Comparison of ENCODE assay signal across 32 mouse cellular contexts in the genomic region with DNA sequence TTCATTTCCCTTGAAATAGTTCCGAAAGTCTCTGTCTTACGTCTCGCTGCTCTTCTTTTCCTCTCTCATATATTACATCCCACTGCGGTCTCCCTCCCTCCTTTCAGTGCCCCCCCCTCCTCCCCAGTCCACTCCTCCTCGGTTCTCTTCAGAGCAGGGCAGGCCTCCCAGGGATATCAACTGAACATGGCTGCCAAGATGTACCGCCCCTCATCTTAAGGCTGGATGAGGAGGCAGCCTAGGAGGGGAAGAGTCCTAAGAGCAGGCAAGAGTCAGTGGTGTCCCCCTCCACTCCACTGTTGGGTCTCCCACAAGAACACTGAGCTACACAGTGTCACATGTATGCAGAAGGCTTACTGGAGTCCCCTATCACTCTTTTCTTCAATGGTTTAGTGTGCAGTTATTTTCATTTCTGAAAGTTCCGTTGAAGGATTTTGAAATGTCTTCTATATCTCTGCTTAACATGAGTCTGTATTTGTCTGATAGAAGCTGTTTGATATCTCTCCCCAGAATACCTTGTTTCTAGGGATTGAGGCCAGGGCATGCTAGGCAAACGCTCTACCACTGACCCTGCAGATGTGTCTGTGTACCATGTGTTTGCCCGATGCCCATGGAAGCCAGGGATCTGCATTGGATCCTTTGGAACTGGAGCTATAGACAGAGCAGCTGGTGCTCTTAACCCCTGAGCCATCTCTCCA. TPM values are rescaled to one million over a fixed set of nuclear protein-coding genes. Genes with fewer than 3 reads are reported as not detected.
DNase-seq lines count a peak whose midpoint lies in the region; ATAC-seq and TF ChIP-seq lines count a peak whose summit lies in the region.
"Had no signal": no experiment of that assay in that cellular context is flagged by ENCODE, and none has a peak within 500 bp of the region (broad histone marks: within the 10 kb centered on the region; RNA-seq: fewer than 3 reads in every experiment).

No protein-coding gene starts in this region.

- H3K4me1 ChIP-seq in MEL (ENCODE audit: control insufficient read depth in 1 of 2, insufficient read depth in 2 of 2, low read length in 2 of 2) = peaks cover 0 to 2% of the 10 kb centered on the region in 2 experiments; a peak in 1 of 4 replicates
- peaks cover 4 to 12% of the 10 kb centered on the region in 2 experiments for H3K4me1 ChIP-seq in liver, embryonic 14.5 days (replicated peaks; ENCODE audit: control insufficient read depth in 2 of 2, insufficient read depth in 2 of 2, low read length in 1 of 2)
- no peaks in the 10 kb centered on the region; the same call in 1 of the 2 replicates for H3K4me1 ChIP-seq in liver, postnatal 0 days (ENCODE audit: insufficient read depth)
- H3K4me1 ChIP-seq: embryonic facial prominence, embryonic 10.5 days; embryonic facial prominence, embryonic 13.5 days; forebrain, embryonic 12.5 days; forebrain, embryonic 15.5 days; heart, embryonic 12.5 days; heart, embryonic 15.5 days; hindbrain, embryonic 10.5 days; hindbrain, embryonic 13.5 days had no signal

- peak; percentile 79; the same call in 1 of the 2 replicates for ATAC-seq in liver, embryonic 14.5 days (ENCODE audit: insufficient read depth)
- peak; percentile 54 for ATAC-seq in liver, postnatal 0 days
- ATAC-seq: forebrain, embryonic 15.5 days; hindbrain, postnatal 0 days had no signal

- peak in 1 of 2 experiments; percentile 74; a peak in 2 of 4 replicates for TF ChIP-seq EP300 in MEL (IDR thresholded peaks at IDR 0.05; ENCODE audit: low read depth in 1 of 2, low read length in 2 of 2)
- peak; percentile 68 for TF ChIP-seq EP300 in liver, embryonic 14.5 days (IDR thresholded peaks at IDR 0.05; ENCODE audit: low read depth)
- TF ChIP-seq EP300 in liver, postnatal 0 days (IDR thresholded peaks at IDR 0.05; ENCODE audit: low read depth) = peak; percentile 52; the same call in 1 of the 2 replicates

- no peak overlapping the region for H3K9ac ChIP-seq in MEL (ENCODE audit: control insufficient read depth, low read depth, low read length, poor library complexity, severe bottlenecking)
- H3K9ac ChIP-seq in liver, embryonic 14.5 days (replicated peaks) = no peak overlapping the region
- H3K9ac ChIP-seq in liver, postnatal 0 days (replicated peaks) = no peak overlapping the region
- H3K9ac ChIP-seq: embryonic facial prominence, embryonic 13.5 days; forebrain, embryonic 12.5 days; forebrain, embryonic 15.5 days; heart, embryonic 12.5 days; heart, embryonic 15.5 days; hindbrain, embryonic 13.5 days had no signal

- H3K79me2 ChIP-seq in MEL (ENCODE audit: control insufficient read depth, insufficient read depth, low read length, poor library complexity) = no peaks in the 10 kb centered on the region

- no peak overlapping the region; the same call in 1 of the 2 replicates for H3K4me2 ChIP-seq in liver, embryonic 14.5 days (ENCODE audit: low read depth)
- H3K4me2 ChIP-seq in liver, postnatal 0 days (ENCODE audit: low read depth, low read length) = no peak overlapping the region
- H3K4me2 ChIP-seq: embryonic facial prominence, embryonic 13.5 days; forebrain, embryonic 12.5 days; forebrain, embryonic 15.5 days; heart, embryonic 12.5 days; heart, embryonic 15.5 days; hindbrain, embryonic 13.5 days had no signal

- H3K4me3 ChIP-seq in MEL (ENCODE audit: control insufficient read depth in 1 of 2, insufficient read depth in 1 of 2, low read depth in 2 of 2, low read length in 2 of 2) = no peak overlapping the region
- no peak overlapping the region for H3K4me3 ChIP-seq in liver, embryonic 14.5 days (ENCODE audit: insufficient read depth in 1 of 2, low read depth in 2 of 2, low read length in 2 of 2)
- H3K4me3 ChIP-seq in liver, postnatal 0 days (ENCODE audit: low read depth, low read length) = no peak overlapping the region
- H3K4me3 ChIP-seq: embryonic facial prominence, embryonic 10.5 days; embryonic facial prominence, embryonic 13.5 days; erythroblast, embryonic 14.5 days; forebrain, embryonic 12.5 days; forebrain, embryonic 15.5 days; heart, embryonic 12.5 days; heart, embryonic 15.5 days; hindbrain, embryonic 10.5 days; hindbrain, embryonic 13.5 days had no signal

- TF ChIP-seq CTCF in MEL (IDR thresholded peaks at IDR 0.05 in 2 of 3, conservative IDR thresholded peaks at IDR 0.05 in 1 of 3; ENCODE audit: control insufficient read depth in 1 of 3, insufficient read depth in 1 of 3, low read depth in 2 of 3, low read length in 3 of 3, poor library complexity in 1 of 3, severe bottlenecking in 1 of 3) = no peak
- TF ChIP-seq CTCF in liver, embryonic 14.5 days (IDR thresholded peaks at IDR 0.05; ENCODE audit: low read depth) = no peak
- no peak for TF ChIP-seq CTCF in liver, postnatal 0 days (IDR thresholded peaks at IDR 0.05; ENCODE audit: low read depth)

- TF ChIP-seq RAD21 in MEL (IDR thresholded peaks at IDR 0.05; ENCODE audit: low read depth, low read length) = no peak

- intact Hi-C loops in left cerebral cortex, postnatal 10 days (cut with DNase I) = no loop called here

- DNase-seq in MEL (ENCODE audit: low read depth, low spot score) = no peak
- peak; percentile 24 for DNase-seq in c-Kit-positive CD71-positive TER-119-positive erythroid progenitor cells, embryonic 14.5 days (ENCODE audit: low spot score)
- DNase-seq in liver, embryonic 14.5 days (ENCODE audit: low read depth in 3 of 3, low spot score in 3 of 3) = peak in 2 of 3 experiments; percentile 5 to 19
- no peak for DNase-seq in liver, postnatal 0 days
- no peak for DNase-seq in left cerebral cortex, postnatal 10 days (ENCODE audit: extremely low spot score in 1 of 2, low spot score in 2 of 2)
- no peak for DNase-seq in thymus, adult 18-20 months
- DNase-seq in lung, adult 18-20 months = no peak
- DNase-seq in right cerebral cortex, adult 2 months (ENCODE audit: low spot score in 2 of 2) = no peak
- DNase-seq: adrenal gland, postnatal 25 days; B cell, adult 2 months; cerebellum, adult 11 months; cerebellum, adult 2 months; cerebellum, adult 9-11 months; cerebellum, postnatal 25 days; embryo, embryonic 11 days; gastrocnemius, postnatal 25 days; heart, adult 18-20 months; heart, postnatal 10 days; heart, postnatal 36 days had no signal

- no peak overlapping the region for H3K27ac ChIP-seq in MEL (ENCODE audit: control insufficient read depth, low read depth, low read length)
- H3K27ac ChIP-seq in liver, embryonic 14.5 days = peak overlapping the region; percentile 9; the same call in 1 of the 2 replicates
- no peak overlapping the region for H3K27ac ChIP-seq in liver, postnatal 0 days (ENCODE audit: low read depth)
- H3K27ac ChIP-seq: embryonic facial prominence, embryonic 10.5 days; embryonic facial prominence, embryonic 13.5 days; forebrain, embryonic 15.5 days; heart, embryonic 15.5 days; hindbrain, embryonic 10.5 days; hindbrain, embryonic 13.5 days; hindbrain, postnatal 0 days had no signal

- H3K27me3 ChIP-seq in MEL (ENCODE audit: control insufficient read depth in 1 of 2, insufficient read depth in 2 of 2, low read length in 2 of 2) = no peaks in the 10 kb centered on the region
- H3K27me3 ChIP-seq in liver, embryonic 14.5 days (ENCODE audit: control insufficient read depth, insufficient read depth, low read length) = no peaks in the 10 kb centered on the region
- H3K27me3 ChIP-seq in liver, postnatal 0 days (ENCODE audit: insufficient read depth, low read length) = no peaks in the 10 kb centered on the region
- H3K27me3 ChIP-seq: CH12.LX; embryonic facial prominence, embryonic 13.5 days; forebrain, embryonic 12.5 days; forebrain, embryonic 15.5 days; heart, embryonic 12.5 days; heart, embryonic 15.5 days; hindbrain, embryonic 13.5 days had no signal

- H3K9me3 ChIP-seq in MEL (replicated peaks; ENCODE audit: insufficient read depth, low read length) = no peaks in the 10 kb centered on the region
- no peaks in the 10 kb centered on the region for H3K9me3 ChIP-seq in liver, embryonic 14.5 days (ENCODE audit: control insufficient read depth, low read length)
- H3K9me3 ChIP-seq in liver, postnatal 0 days (ENCODE audit: low read length) = no peaks in the 10 kb centered on the region
- H3K9me3 ChIP-seq: embryonic facial prominence, embryonic 10.5 days; embryonic facial prominence, embryonic 13.5 days; forebrain, embryonic 12.5 days; forebrain, embryonic 15.5 days; G1E; heart, embryonic 12.5 days; heart, embryonic 15.5 days; hindbrain, embryonic 10.5 days; hindbrain, embryonic 13.5 days had no signal

- H3K36me3 ChIP-seq in MEL (ENCODE audit: control insufficient read depth in 1 of 2, insufficient read depth in 2 of 2, low read length in 2 of 2) = no peaks in the 10 kb centered on the region
- H3K36me3 ChIP-seq in liver, embryonic 14.5 days (replicated peaks; ENCODE audit: control insufficient read depth, insufficient read depth, low read depth) = no peaks in the 10 kb centered on the region
- H3K36me3 ChIP-seq in liver, postnatal 0 days (replicated peaks; ENCODE audit: insufficient read depth, low read length) = peaks cover 8% of the 10 kb centered on the region
- H3K36me3 ChIP-seq: G1E had no signal

- 52% methylated on average over 9 of the region's 9 CpGs for WGBS in liver, embryonic 14.5 days (ENCODE audit: insufficient replicate concordance)
- WGBS in liver, postnatal 0 days (ENCODE audit: insufficient replicate concordance) = 80% methylated on average over 9 of the region's 9 CpGs

- no peak for TF ChIP-seq POLR2A in MEL (IDR thresholded peaks at IDR 0.05; ENCODE audit: control insufficient read depth in 1 of 2, insufficient read depth in 1 of 2, low read depth in 1 of 2, low read length in 2 of 2, poor library complexity in 1 of 2)

TF ChIP-seq in MEL, 35 proteins besides CTCF, POLR2A, EP300 and RAD21 (continues in another document):
- TF ChIP-seq ETS1 (IDR thresholded peaks at IDR 0.05; ENCODE audit: low read depth, low read length) (no peak), TAL1 (IDR thresholded peaks at IDR 0.05; ENCODE audit: low read length) (no peak), SIN3A (IDR thresholded peaks at IDR 0.05; ENCODE audit: low read length) (no peak), CHD1 (IDR thresholded peaks at IDR 0.05; ENCODE audit: low read depth, low read length) (no peak)

RNA-seq across cellular contexts. Expression of gene Kcnh3, which starts 40.3 kb away (rescaled TPM):
- 0.15 and 0.16 TPM in 2 replicates for total RNA-seq in MEL (2012; rRNA removed)
- 1 to 10 TPM in 1 of 2 experiments, not detected in 1; 1.3 TPM for polyA plus RNA-seq in MEL (2012; ENCODE audit: insufficient read depth in 1 of 2, insufficient read length in 2 of 2, low read depth in 1 of 2, low replicate concordance in 2 of 2, missing spikeins in 1 of 2)
- 0.12 and 0.13 TPM in 2 replicates for polyA plus RNA-seq in liver, embryonic 14.5 days (2012; rRNA removed)
- 0.13 TPM in 2 replicates for polyA plus RNA-seq in liver, embryonic 14.5 days (2014; fragmentation: Nextera tagmentation; extraction: Ambion mirVana)
- polyA plus RNA-seq in liver, postnatal 0 days (2015; fragmentation: Nextera tagmentation; extraction: Ambion mirVana) = 0.05 and 0.07 TPM in 2 replicates
- total RNA-seq in left cerebral cortex, postnatal 10 days (2021) = 100 to 1,000 TPM; 132 to 134 TPM
- total RNA-seq: CH12.LX; gastrocnemius, adult 8-10 months; gastrocnemius, postnatal 25 days had no signal
- polyA plus RNA-seq: G1E had no signal

RNA-seq across cellular contexts. Expression of gene Spats2, which starts 58.6 kb away (rescaled TPM):
- total RNA-seq in MEL (2012; rRNA removed) = 8.2 and 12.0 TPM in 2 replicates
- 10 to 100 TPM in 1 of 2 experiments, not detected in 1; 24.5 TPM for polyA plus RNA-seq in MEL (2012; ENCODE audit: insufficient read depth in 1 of 2, insufficient read length in 2 of 2, low read depth in 1 of 2, low replicate concordance in 2 of 2, missing spikeins in 1 of 2)
- 6.5 and 7.7 TPM in 2 replicates for polyA plus RNA-seq in liver, embryonic 14.5 days (2012; rRNA removed)
- polyA plus RNA-seq in liver, embryonic 14.5 days (2014; fragmentation: Nextera tagmentation; extraction: Ambion mirVana) = 6.7 and 8.4 TPM in 2 replicates
- polyA plus RNA-seq in liver, postnatal 0 days (2015; fragmentation: Nextera tagmentation; extraction: Ambion mirVana) = 4.0 and 4.7 TPM in 2 replicates
- total RNA-seq in left cerebral cortex, postnatal 10 days (2021) = 10 to 100 TPM; 34.4 to 36.4 TPM
- polyA plus RNA-seq: G1E had no signal

Comparison
In these comparisons a context has a peak if more than half of its experiments do, and no peak if none do; other contexts are left out.
1. DNase-seq: peak in c-Kit-positive CD71-positive TER-119-positive erythroid progenitor cells, embryonic 14.5 days (single experiment) and liver, embryonic 14.5 days (2 of 3); none in MEL (single experiment), liver, postnatal 0 days (single experiment), left cerebral cortex, postnatal 10 days (0 of 2), thymus, adult 18-20 months (0 of 2), lung, adult 18-20 months (0 of 2) and right cerebral cortex, adult 2 months (0 of 2).